Mouse (Mus musculus) kidney, embryonic 16.5 days (tissue): Measurements from ENCODE around the gene Rnf150. TPM values are rescaled to one million over a fixed set of nuclear protein-coding genes. Genes with fewer than 3 reads are reported as not detected.

Experiments
- ATAC-seq: fragments of 200-750 bp; cut with Nextera tagmentation; 2 replicates; pipeline ENCODE4 v1.8.0; 2017; ENCODE audit warnings: moderate TSS enrichment; ENCODE audit not compliant: low FRiP score, low TSS enrichment
- H3K27ac ChIP-seq: fragments of 300-500 bp; sonication (generic); 2 replicates; pipeline ENCODE4 v1.5.1; 2014; ENCODE audit warnings: low read length
- H3K27me3 ChIP-seq: fragments of 300-500 bp; sonication (generic); 2 replicates; pipeline ENCODE4 v1.6.1; 2014; ENCODE audit warnings: low read length, control low read depth, mixed read lengths; ENCODE audit not compliant: insufficient read depth
- H3K36me3 ChIP-seq: fragments of 300-500 bp; sonication (generic); 2 replicates; pipeline ENCODE4 v1.6.1; 2014; ENCODE audit warnings: low read length, control low read depth, mixed read lengths; ENCODE audit not compliant: insufficient read depth
- H3K4me1 ChIP-seq: fragments of 300-500 bp; sonication (generic); 2 replicates; pipeline ENCODE4 v1.6.1; 2014; ENCODE audit warnings: low read length, control low read depth, mixed read lengths; ENCODE audit not compliant: insufficient read depth
- H3K4me2 ChIP-seq: fragments of 300-500 bp; sonication (generic); replicated peaks from 2 replicates; pipeline ENCODE4 v1.6.1; 2014; ENCODE audit warnings: low read depth, low read length
- H3K4me3 ChIP-seq: fragments of 300-500 bp; sonication (generic); 2 replicates; pipeline ENCODE4 v1.5.1; 2014; ENCODE audit warnings: mild to moderate bottlenecking, low read length
- H3K9ac ChIP-seq: fragments of 300-500 bp; sonication (generic); replicated peaks from 2 replicates; pipeline ENCODE4 v1.6.1; 2014; ENCODE audit warnings: low read length
- H3K9me3 ChIP-seq: fragments of 300-500 bp; sonication (generic); 2 replicates; pipeline ENCODE4 v1.6.1; 2016; ENCODE audit warnings: low read length, control low read depth
- WGBS: fragments of 180-500 bp; shearing (Covaris S2); extraction: QIAGEN DNeasy Blood & Tissue Kit; methylation state at CpG from one replicate; pipeline ENCODE4 v1.1.7; 2014; 5-methylcytosine and 5-hydroxymethylcytosine counted together
- polyA plus RNA-seq: library from polyadenylated mRNA; unstranded; fragments of >200 nt; fragmentation: Nextera tagmentation; extraction: Ambion mirVana; gene quantifications from 2 replicates; pipeline ENCODE4 v1.2.1, GENCODE M21; 2015

Gene Rnf150
- polyA plus RNA-seq, 1 experiment from 2014 or later, result 2.0 TPM

DNA sequence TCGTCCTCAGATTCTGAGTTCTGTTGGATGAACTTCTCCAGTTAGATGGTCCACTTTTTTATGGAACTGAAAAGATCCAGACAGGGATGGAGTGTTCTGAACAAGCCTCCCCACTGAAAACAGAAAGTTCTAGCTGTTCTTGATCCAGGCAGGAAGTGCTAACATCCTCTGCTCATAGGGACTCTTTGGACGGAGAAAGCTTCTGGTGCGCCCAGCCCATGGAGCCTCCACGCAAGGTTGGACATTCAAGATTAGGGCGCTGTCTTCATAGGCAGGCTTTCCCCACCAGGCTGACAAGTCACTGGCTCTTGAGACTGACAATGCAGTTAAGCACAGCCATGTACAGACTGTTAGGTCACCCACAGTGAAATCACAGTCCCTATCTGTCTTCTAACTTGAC lies 172.0 kb downstream of the Rnf150 start:
- Histone ChIP-seq H3K27me3 (no peaks in the 10 kb centered on the region), H3K9ac (no peak overlapping the region), H3K36me3 (no peaks in the 10 kb centered on the region), H3K9me3 (no peaks in the 10 kb centered on the region), H3K4me3 (no peak overlapping the region), H3K27ac (no peak overlapping the region), H3K4me1 (peaks cover 4% of the 10 kb centered on the region; the same call in 1 of the 2 replicates), H3K4me2 (no peak overlapping the region)
- 95% methylated on average over 5 of the region's 5 CpGs for WGBS
- no peak for ATAC-seq

DNA sequence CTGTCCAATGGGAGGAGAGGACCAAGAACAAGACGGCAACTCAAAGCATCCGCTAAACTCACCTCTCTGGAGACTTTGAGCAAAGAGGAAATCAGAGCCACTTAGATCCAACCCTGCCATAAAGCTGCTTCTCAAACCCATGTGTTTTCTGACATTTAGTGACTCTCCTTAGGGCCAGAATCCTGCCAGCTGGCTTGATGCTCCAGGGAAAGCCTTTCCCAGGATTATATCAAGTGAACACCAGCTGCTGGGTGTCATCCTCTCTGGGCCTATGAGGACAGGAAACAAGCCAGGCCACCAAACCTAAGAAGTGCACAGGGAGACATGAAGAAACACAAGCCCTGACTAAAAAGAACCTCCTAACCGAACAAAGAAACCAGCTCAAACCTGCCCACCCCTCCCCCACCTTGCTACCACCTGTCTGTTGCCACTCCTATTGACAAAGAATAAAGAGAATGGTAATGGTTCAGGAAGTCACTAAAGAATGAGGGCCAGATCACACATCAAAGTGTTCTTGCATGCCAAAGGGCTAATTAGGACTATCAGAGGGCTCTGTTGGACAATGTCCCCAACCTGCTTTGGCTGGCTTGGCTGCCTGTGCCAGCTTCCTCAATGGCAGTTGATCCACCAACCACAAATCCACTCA lies 173.5 kb downstream of the Rnf150 start:
- 37% methylated on average over 3 of the region's 3 CpGs for WGBS
- no peak overlapping the region for H3K27ac ChIP-seq
- no peak for ATAC-seq
- H3K9me3 ChIP-seq, result no peaks in the 10 kb centered on the region
- H3K9ac ChIP-seq, result no peak overlapping the region
- no peaks in the 10 kb centered on the region for H3K36me3 ChIP-seq
- peaks cover 4% of the 10 kb centered on the region; the same call in 1 of the 2 replicates for H3K4me1 ChIP-seq
- no peak overlapping the region for H3K4me2 ChIP-seq
- H3K27me3 ChIP-seq, result no peaks in the 10 kb centered on the region
- H3K4me3 ChIP-seq, result no peak overlapping the region

DNA sequence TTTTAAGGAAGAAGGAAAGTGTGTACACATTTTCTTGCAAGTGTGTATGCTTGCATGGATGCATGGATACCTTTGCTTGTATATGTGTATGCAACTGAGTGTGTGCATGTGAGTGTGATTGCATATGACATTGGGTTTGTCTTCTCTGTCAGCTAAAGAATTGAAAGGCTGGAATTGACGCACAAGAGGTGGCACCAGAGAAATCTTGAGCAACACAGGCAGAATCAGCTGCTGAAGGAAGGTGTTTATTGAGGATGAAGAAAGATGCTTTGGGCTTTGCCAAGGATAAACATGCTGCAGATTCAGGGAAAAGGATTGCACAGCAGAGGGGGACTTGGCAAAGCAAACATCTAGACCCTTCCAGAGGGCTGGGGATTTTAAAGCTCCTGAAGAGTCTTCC lies 174.2 kb downstream of the Rnf150 start:
- H3K27ac ChIP-seq, result no peak overlapping the region
- no peaks in the 10 kb centered on the region for H3K4me1 ChIP-seq
- H3K4me3 ChIP-seq, result no peak overlapping the region
- H3K27me3 ChIP-seq, result no peaks in the 10 kb centered on the region
- no peaks in the 10 kb centered on the region for H3K36me3 ChIP-seq
- no peak overlapping the region for H3K4me2 ChIP-seq
- WGBS, result 95% methylated on average over 1 of the region's 1 CpGs
- ATAC-seq, result no peak
- H3K9me3 ChIP-seq, result no peaks in the 10 kb centered on the region
- H3K9ac ChIP-seq, result no peak overlapping the region

DNA sequence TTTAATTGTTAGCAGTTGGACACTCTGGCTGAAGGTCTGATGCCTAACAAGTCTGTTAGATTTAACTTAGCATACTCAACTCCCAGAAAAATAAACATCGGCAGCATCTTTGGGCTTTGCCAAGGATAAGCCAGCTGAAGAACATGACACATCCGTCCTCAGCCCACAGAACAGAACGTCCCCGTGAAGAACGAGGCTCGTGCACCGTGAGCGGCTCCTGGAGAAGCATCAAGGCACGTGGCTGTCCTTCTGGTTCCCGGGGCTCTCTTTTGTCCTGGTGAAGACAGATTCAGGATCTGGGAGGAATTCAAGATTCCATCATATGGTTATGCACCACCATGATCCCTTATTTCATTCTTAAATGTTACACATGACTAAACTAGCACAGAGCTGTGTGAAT lies 175.4 kb downstream of the Rnf150 start:
- Histone ChIP-seq H3K27me3 (no peaks in the 10 kb centered on the region), H3K9ac (no peak overlapping the region), H3K4me1 (no peaks in the 10 kb centered on the region), H3K27ac (no peak overlapping the region), H3K36me3 (no peaks in the 10 kb centered on the region), H3K9me3 (no peaks in the 10 kb centered on the region), H3K4me3 (no peak overlapping the region), H3K4me2 (no peak overlapping the region)
- WGBS, result 66% methylated on average over 10 of the region's 10 CpGs
- ATAC-seq, result no peak

DNA sequence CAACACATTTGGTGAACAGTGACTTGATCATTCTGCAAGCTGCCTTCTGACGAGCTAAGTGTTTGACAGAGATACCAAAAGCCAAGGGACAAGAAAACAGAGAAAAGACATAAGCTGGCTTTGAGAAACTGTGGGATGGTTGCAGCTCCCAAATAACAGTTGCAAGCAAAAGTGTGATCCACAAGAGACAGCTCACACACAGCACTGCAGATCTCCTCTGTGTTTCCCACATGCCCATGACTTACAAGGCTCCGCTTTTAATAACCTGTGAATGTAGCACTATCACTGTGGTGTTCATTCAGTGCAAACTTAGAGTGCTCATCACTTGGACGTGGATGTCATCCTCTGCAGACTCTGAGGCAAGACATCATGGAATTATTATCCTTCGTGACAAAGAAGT lies 178.3 kb downstream of the Rnf150 start:
- Histone ChIP-seq H3K4me3 (no peak overlapping the region), H3K9me3 (no peaks in the 10 kb centered on the region), H3K36me3 (no peaks in the 10 kb centered on the region), H3K27ac (no peak overlapping the region), H3K4me2 (no peak overlapping the region), H3K9ac (no peak overlapping the region), H3K4me1 (no peaks in the 10 kb centered on the region), H3K27me3 (no peaks in the 10 kb centered on the region)
- WGBS, result 84% methylated on average over 4 of the region's 4 CpGs
- ATAC-seq, result no peak

DNA sequence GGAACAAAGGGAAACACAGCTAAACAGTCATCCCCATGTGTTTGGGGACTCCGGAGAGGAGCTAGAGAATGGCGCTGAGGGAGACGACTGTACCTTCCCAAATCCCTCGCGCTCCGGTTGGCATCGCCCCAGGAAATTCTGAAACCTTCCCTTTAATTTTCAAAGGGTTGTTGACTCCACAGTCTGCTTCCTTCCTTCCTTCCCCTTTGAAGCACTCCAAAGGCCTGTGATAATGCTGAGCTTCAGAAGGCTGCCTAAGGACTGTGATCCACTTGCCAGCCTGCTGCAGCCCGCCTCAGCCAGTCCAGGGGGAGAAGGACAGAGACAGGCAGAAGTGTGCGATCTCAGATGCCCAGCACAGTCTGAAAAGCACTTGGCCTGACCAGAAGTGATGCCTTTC lies 183.8 kb downstream of the Rnf150 start:
- H3K9ac ChIP-seq, result no peak overlapping the region
- WGBS, result 76% methylated on average over 9 of the region's 9 CpGs
- H3K27ac ChIP-seq, result no peak overlapping the region
- ATAC-seq, result no peak
- H3K4me3 ChIP-seq, result no peak overlapping the region
- no peak overlapping the region for H3K4me2 ChIP-seq
- no peaks in the 10 kb centered on the region for H3K36me3 ChIP-seq
- no peaks in the 10 kb centered on the region for H3K9me3 ChIP-seq
- no peaks in the 10 kb centered on the region for H3K27me3 ChIP-seq
- H3K4me1 ChIP-seq, result no peaks in the 10 kb centered on the region

DNA sequence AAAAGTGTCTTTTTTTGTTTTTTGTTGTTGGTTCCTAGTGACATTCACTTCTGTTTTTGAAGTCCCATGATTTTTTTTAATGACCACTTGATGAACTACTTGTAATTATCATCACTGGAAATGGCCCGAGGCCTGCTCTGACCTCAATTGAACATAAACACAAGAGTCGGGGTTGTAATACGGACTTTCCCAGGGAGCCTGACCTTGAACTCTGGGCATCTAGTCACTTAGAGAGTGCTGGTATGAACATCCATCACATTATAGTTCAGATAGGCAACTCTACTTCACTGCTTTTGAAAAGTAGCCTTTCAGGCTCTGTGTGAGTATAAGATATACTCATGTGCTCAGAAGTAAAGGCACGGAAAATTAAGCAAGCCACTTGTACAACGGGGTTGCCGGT lies 185.4 kb downstream of the Rnf150 start:
- Histone ChIP-seq H3K27me3 (no peaks in the 10 kb centered on the region), H3K4me2 (no peak overlapping the region), H3K36me3 (no peaks in the 10 kb centered on the region), H3K4me3 (no peak overlapping the region), H3K9ac (no peak overlapping the region), H3K27ac (no peak overlapping the region), H3K4me1 (no peaks in the 10 kb centered on the region), H3K9me3 (no peaks in the 10 kb centered on the region)
- no peak for ATAC-seq
- WGBS, result 55% methylated on average over 6 of the region's 6 CpGs

DNA sequence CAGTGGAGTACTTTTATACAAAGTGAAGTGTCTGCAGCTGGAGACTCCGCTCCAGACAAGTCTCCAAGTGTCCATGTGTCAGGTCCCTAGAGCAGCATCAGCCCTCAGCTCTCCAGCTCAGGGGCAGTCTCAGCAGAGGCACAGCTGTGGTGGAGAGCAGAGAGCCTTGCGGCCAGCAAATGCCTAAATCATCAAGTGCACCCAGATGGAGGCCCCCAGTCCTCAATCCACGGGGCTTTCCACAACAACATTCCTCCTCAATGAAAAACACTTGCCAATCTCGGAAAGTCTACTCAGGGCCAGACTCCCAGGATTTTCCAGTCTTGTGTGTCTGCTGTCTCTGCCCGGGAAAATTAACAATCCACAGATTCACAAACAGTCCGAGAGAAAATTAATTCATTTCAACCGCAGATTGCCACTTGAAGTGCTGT lies 186.0 kb downstream of the Rnf150 start:
- H3K36me3 ChIP-seq, result no peaks in the 10 kb centered on the region
- no peak overlapping the region for H3K27ac ChIP-seq
- no peaks in the 10 kb centered on the region for H3K9me3 ChIP-seq
- no peak overlapping the region for H3K9ac ChIP-seq
- ATAC-seq, result peak; percentile 63; the same call in 1 of the 2 replicates
- WGBS, result 43% methylated on average over 7 of the region's 7 CpGs
- no peaks in the 10 kb centered on the region for H3K27me3 ChIP-seq
- H3K4me3 ChIP-seq, result no peak overlapping the region
- no peak overlapping the region for H3K4me2 ChIP-seq
- no peaks in the 10 kb centered on the region for H3K4me1 ChIP-seq

DNA sequence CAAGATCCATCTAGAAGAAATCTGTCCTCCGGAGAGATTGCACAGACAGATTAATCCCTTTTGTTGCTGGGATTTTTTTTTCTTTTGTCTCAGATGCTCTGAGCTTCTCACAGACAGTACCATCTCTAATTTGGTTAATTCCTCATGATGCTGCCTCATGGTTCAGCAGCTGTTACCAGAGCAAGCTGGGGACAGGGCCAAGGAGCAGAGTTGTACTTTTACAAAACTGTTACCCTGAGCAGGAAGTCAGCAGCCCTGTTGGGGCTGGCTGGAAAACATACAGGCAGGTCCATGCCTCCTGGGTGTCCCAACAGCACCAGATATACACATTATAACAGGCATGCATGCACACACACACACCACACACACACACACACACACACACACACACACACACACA lies 186.5 kb downstream of the Rnf150 start:
- WGBS, result 76% methylated on average over 1 of the region's 1 CpGs
- Histone ChIP-seq H3K4me2 (no peak overlapping the region), H3K4me3 (no peak overlapping the region), H3K27ac (no peak overlapping the region), H3K9ac (no peak overlapping the region), H3K27me3 (no peaks in the 10 kb centered on the region), H3K9me3 (no peaks in the 10 kb centered on the region), H3K4me1 (no peaks in the 10 kb centered on the region), H3K36me3 (no peaks in the 10 kb centered on the region)
- ATAC-seq, result no peak

DNA sequence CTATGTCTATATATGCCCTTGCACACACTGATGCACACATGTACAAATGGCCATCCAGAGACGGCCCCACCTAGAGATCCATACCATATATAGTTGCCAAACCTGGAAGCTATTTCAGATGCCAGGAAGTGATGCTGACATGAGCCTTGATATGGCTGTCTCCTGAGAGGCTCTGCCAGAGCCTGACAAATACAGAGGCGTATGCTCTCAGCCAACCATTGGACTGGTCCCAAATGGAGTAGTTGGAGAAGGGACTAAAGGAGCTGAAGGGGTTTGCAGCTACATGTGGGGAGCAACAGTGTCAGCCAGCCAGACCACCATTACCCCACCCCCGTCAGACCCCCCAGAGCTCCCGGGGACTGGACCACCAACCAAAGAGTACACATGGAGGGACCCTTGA lies 189.7 kb downstream of the Rnf150 start:
- Histone ChIP-seq H3K27me3 (no peaks in the 10 kb centered on the region), H3K4me2 (no peak overlapping the region), H3K4me3 (no peak overlapping the region), H3K27ac (no peak overlapping the region), H3K9ac (no peak overlapping the region), H3K9me3 (no peaks in the 10 kb centered on the region), H3K36me3 (no peaks in the 10 kb centered on the region), H3K4me1 (no peaks in the 10 kb centered on the region)
- WGBS, result 93% methylated on average over 4 of the region's 4 CpGs
- no peak for ATAC-seq
